Mouse (Mus musculus) MEL (cell line): ENCODE data around the gene Cdca7l.

Experiments
- CHD2 ChIP-seq: IDR thresholded peaks from 2 replicates; pipeline ENCODE4 v1.6.1; 2011; ENCODE audit warnings: low read length, improper control_type of control experiment
- E2F4 ChIP-seq: IDR thresholded peaks from 2 replicates; pipeline ENCODE4 v1.6.1; 2011; ENCODE audit warnings: low read depth, low read length, improper control_type of control experiment, borderline replicate concordance
- GATA1 ChIP-seq: IDR thresholded peaks from 2 replicates; pipeline ENCODE4 v1.6.1; 2011; ENCODE audit warnings: low read depth, low read length, improper control_type of control experiment
- NRF1 ChIP-seq: IDR thresholded peaks from 2 replicates; pipeline ENCODE4 v1.6.1; 2014; ENCODE audit warnings: low read depth, mild to moderate bottlenecking, inconsistent platforms, low read length, improper control_type of control experiment, moderate library complexity; ENCODE audit not compliant: poor library complexity, insufficient read depth, severe bottlenecking
- POLR2A ChIP-seq, 2 experiments: IDR thresholded peaks; 2 replicates each; pipeline ENCODE4 v1.6.1; 2011 to 2012; ENCODE audit warnings: low read length in 2 of 2, mild to moderate bottlenecking in 2 of 2, control low read depth in 1 of 2, improper control_type of control experiment in 1 of 2, low read depth in 1 of 2, moderate library complexity in 1 of 2; ENCODE audit not compliant: control insufficient read depth in 1 of 2, insufficient read depth in 1 of 2, poor library complexity in 1 of 2
- POLR2AphosphoS2 ChIP-seq: IDR thresholded peaks from 2 replicates; pipeline ENCODE4 v1.6.1; 2011; ENCODE audit warnings: low read length, improper control_type of control experiment
- TAL1 ChIP-seq: IDR thresholded peaks from 2 replicates; pipeline ENCODE4 v1.6.1; 2012; ENCODE audit warnings: mild to moderate bottlenecking, inconsistent platforms, low read length, moderate library complexity, mixed read lengths
- ZMIZ1 ChIP-seq: IDR thresholded peaks from 2 replicates; pipeline ENCODE4 v1.6.1; 2012; ENCODE audit warnings: low read depth, mild to moderate bottlenecking, inconsistent platforms, low read length, improper control_type of control experiment, moderate library complexity

DNA sequence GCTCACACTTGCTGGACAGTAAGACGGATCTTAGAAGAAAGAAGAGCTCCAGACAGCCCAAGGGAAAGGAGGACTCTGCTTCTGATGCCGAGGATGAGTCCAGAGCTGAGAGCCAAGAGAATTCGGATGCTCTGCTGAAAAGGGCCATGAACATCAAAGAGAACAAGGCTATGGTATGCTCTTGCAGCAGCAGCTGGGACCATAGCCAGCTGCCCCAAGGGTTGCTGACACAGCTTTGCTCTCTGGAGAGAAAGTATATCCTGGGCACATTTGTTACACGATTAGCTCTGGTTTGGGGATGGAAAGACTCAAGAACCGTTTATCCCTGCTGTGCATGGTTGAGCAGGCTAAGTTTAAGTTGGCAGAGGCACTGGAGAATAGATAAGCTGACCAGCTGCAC lies 68.2 kb downstream of the Cdca7l start:
- TF ChIP-seq ZMIZ1 (no peak), CHD2 (no peak), E2F4 (no peak), POLR2A (IDR thresholded peaks at IDR 0.05; ENCODE audit: control insufficient read depth in 1 of 2, insufficient read depth in 1 of 2, low read depth in 1 of 2, low read length in 2 of 2, poor library complexity in 1 of 2) (no peak), TAL1 (no peak), POLR2AphosphoS2 (no peak), NRF1 (no peak), GATA1 (no peak)
